Mouse (Mus musculus): ENCODE measurements around the gene Sik1. TPM values are rescaled to one million over a fixed set of nuclear protein-coding genes. Genes with fewer than 3 reads are reported as not detected.

The Sik1 gene
- polyA plus RNA-seq, 1 experiment from 2014 or later: 16.2 TPM

Other genes starting within 250 kb of the Sik1 start
- 12.4 and 17.1 TPM in 2 replicates for gene Cbs, start 218.6 kb downstream of the Sik1 start, polyA plus RNA-seq (2015; fragmentation: Nextera tagmentation; extraction: Ambion mirVana)
- gene U2af1, start 196.9 kb downstream of the Sik1 start, polyA plus RNA-seq (2015; fragmentation: Nextera tagmentation; extraction: Ambion mirVana): 158 and 175 TPM in 2 replicates
- 0.46 and 0.80 TPM in 2 replicates for gene Cryaa, start 178.0 kb downstream of the Sik1 start, polyA plus RNA-seq (2015; fragmentation: Nextera tagmentation; extraction: Ambion mirVana)
- 33.4 and 34.4 TPM in 2 replicates for gene Rrp1b, start 180.3 kb upstream of the Sik1 start, polyA plus RNA-seq (2015; fragmentation: Nextera tagmentation; extraction: Ambion mirVana)
- 0.30 and 1.1 TPM in 2 replicates for gene Hsf2bp, start 180.5 kb upstream of the Sik1 start, polyA plus RNA-seq (2015; fragmentation: Nextera tagmentation; extraction: Ambion mirVana)

Measured in hindbrain, embryonic 16.5 days (tissue).